In genomic region chr13:35815782-35816368, GRCm38 (mm10) we compare ENCODE assay signal across 1 mouse cellular context.
TF ChIP-seq lines count a peak whose summit lies in the region.

No protein-coding gene starts in this region.

TF ChIP-seq in CH12.LX, 34 proteins besides CTCF, POLR2A, EP300 and RAD21 (continued from another document):
- no peak for TF ChIP-seq MAZ (IDR thresholded peaks at IDR 0.05; ENCODE audit: low read depth, low read length)
- peak; percentile 89 for TF ChIP-seq MYC (IDR thresholded peaks at IDR 0.05; ENCODE audit: low read depth, low read length)
- TF ChIP-seq MXI1 (IDR thresholded peaks at IDR 0.05; ENCODE audit: low read depth, low read length): peak; percentile 82
- TF ChIP-seq ZNF384 (IDR thresholded peaks at IDR 0.05; ENCODE audit: low read depth, low read length): no peak
- TF ChIP-seq PAX5 (IDR thresholded peaks at IDR 0.05; ENCODE audit: low read length): no peak
- TF ChIP-seq TBP (conservative IDR thresholded peaks at IDR 0.05; ENCODE audit: low read depth, low read length): no peak
- TF ChIP-seq KAT2A (IDR thresholded peaks at IDR 0.05; ENCODE audit: insufficient replicate concordance, low read length): no peak
- TF ChIP-seq ZKSCAN1 (IDR thresholded peaks at IDR 0.05; ENCODE audit: borderline replicate concordance, low read depth, low read length): no peak
- no peak for TF ChIP-seq USF1 (IDR thresholded peaks at IDR 0.05; ENCODE audit: low read depth, low read length)
- no peak for TF ChIP-seq SMC3 (IDR thresholded peaks at IDR 0.05; ENCODE audit: low read depth, low read length)
- TF ChIP-seq CHD1 (IDR thresholded peaks at IDR 0.05; ENCODE audit: low read depth, low read length): no peak
- no peak for TF ChIP-seq ZC3H11A (IDR thresholded peaks at IDR 0.05; ENCODE audit: low read depth, low read length)
- no peak for TF ChIP-seq E2F4 (IDR thresholded peaks at IDR 0.05; ENCODE audit: insufficient replicate concordance, low read depth, low read length)
- TF ChIP-seq GABPA (IDR thresholded peaks at IDR 0.05; ENCODE audit: insufficient replicate concordance, low read depth, low read length): no peak
- TF ChIP-seq JUN (IDR thresholded peaks at IDR 0.05; ENCODE audit: insufficient read depth, low read depth, low read length): no peak
- no peak for TF ChIP-seq CHD2 (IDR thresholded peaks at IDR 0.05; ENCODE audit: low read length)
